Mouse (Mus musculus): ENCODE measurements around the gene Rere.

GRCm38 (mm10) chr4:150540392-150541094 lies 259.1 kb downstream of the Rere start:
- TF ChIP-seq CTCF (IDR thresholded peaks at IDR 0.05; ENCODE audit: insufficient read depth, low read length) (no peak), POLR2A (IDR thresholded peaks at IDR 0.05; ENCODE audit: borderline replicate concordance, extremely low read depth, low read depth, low read length) (no peak)
